Mouse (Mus musculus): ENCODE data around the gene Cln3.

- TF ChIP-seq HCFC1 (IDR thresholded peaks at IDR 0.05; ENCODE audit: borderline replicate concordance, insufficient read depth, low read length) (no peak), CHD2 (IDR thresholded peaks at IDR 0.05; ENCODE audit: low read depth, low read length) (no peak)
Measured at GRCm38 (mm10) chr7:126607064-126607463, 21.4 kb upstream of the Cln3 start.

Measured in ES-E14 (cell line).